Mouse (Mus musculus) macrophage (primary cell): ENCODE measurements around the gene Smim20. TPM values are rescaled to one million over a fixed set of nuclear protein-coding genes. Genes with fewer than 3 reads are reported as not detected.

Experiments
- H3K27ac ChIP-seq: fragments of 350-480 bp; formaldehyde crosslinking; 2 replicates; pipeline ENCODE4 v1.9.0; 2021
- H3K36me3 ChIP-seq: fragments of 350-480 bp; formaldehyde crosslinking; 2 replicates; pipeline ENCODE4 v1.9.0; 2021; ENCODE audit errors: inconsistent target
- H3K4me3 ChIP-seq: fragments of 350-480 bp; formaldehyde crosslinking; 2 replicates; pipeline ENCODE4 v1.9.0; 2021; ENCODE audit errors: inconsistent target
- H3K79me2 ChIP-seq: fragments of 350-480 bp; formaldehyde crosslinking; 2 replicates; pipeline ENCODE4 v1.9.0; 2021; ENCODE audit errors: inconsistent target
- WGBS: methylation state at CpG from one replicate; pipeline ENCODE4 v1.1.7; 2026; ENCODE audit warnings: inconsistent platforms; ENCODE audit not compliant: missing documents; 5-methylcytosine and 5-hydroxymethylcytosine counted together
- polyA plus RNA-seq: library from polyadenylated mRNA; stranded (reverse); fragments of 250-400 nt; gene quantifications from 3 replicates; pipeline ENCODE4 v1.2.4, GENCODE M21; 2018; ENCODE audit warnings: inconsistent platforms

Gene Smim20
- polyA plus RNA-seq, 1 experiment from 2014 or later = 16.8 TPM

DNA sequence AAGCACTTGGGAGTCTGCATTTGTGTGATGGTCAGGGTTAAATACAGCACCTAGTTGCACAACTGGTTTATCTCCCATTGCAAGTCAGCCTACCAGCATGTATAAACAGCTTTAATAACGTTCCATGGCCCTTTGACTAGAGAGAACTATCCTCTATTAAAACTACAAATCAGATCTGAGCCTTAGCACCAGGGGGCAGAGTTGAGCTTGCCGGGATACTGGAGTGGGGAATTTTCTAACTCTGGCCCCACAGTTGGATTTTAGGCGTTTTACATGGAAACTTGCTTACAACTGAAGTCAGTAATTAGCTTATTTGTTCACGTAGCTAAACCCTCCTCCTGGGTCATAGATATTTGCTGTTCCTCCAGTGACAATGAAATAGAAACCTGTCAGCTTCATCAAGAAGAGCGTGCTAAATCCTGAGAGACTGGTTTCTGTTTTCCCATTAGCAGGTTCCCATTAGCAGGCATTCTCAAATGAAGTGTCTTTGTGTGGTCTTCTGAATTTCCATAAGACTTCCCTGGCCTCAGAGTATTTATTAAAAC is 8.0 kb downstream of the Smim20 start:
- Histone ChIP-seq H3K79me2 (peaks cover 17% of the 10 kb centered on the region; the same call in 1 of the 2 replicates), H3K27ac (no peak overlapping the region), H3K4me3 (no peak overlapping the region), H3K36me3 (peaks cover 28% of the 10 kb centered on the region)
- 88% methylated on average over 5 of the region's 5 CpGs for WGBS

DNA sequence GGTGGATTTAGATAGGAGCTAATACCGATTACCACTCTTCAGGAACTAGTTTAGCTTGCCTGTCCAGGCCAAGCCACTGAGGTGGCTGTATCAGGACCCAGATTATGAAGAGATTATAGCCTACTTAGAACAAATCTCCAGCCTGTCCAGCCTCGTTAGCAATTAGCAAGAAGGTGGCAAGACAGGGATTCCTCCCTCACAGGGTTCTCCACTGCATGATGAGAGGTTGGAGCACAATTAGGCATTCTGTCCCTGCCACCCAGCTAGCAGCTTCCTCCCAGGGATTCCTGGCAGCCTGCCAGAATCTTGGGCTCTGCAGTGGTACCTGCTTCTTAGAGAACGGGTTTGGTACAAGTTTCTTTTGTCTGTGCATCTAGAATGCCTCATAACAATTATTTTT is 8.5 kb downstream of the Smim20 start:
- 87% methylated on average over 3 of the region's 3 CpGs for WGBS
- peaks cover 28% of the 10 kb centered on the region for H3K36me3 ChIP-seq
- H3K4me3 ChIP-seq = no peak overlapping the region
- peaks cover 12% of the 10 kb centered on the region; the same call in 1 of the 2 replicates for H3K79me2 ChIP-seq
- H3K27ac ChIP-seq = no peak overlapping the region

DNA sequence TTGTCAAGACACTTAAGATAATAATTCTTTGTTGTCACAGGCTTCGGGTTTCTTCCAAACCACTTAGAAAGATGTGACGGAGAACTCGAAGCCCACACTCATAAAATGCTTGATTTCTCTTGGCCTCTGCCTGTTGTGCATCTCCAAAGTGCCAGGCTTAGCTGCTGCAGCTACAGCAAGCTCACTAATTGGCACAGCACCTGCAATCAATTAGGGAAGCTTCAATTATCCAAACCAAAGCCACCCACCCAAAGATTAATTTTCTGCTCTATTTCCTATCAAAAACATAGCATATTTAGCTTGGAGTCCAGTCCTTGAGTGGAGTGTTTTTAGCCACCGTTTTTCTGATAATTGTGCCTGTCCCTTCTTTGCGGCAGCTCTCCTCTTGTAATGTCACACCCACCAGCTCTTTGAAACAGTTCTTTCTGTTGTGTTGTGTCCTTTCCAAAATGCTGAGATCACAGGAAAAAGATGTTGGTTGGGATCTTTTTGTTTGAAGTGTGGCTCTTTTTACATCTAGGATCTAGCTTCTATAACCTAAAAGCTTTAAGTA is 9.7 kb downstream of the Smim20 start:
- WGBS = 92% methylated on average over 5 of the region's 5 CpGs
- Histone ChIP-seq H3K79me2 (peaks cover under 1% of the 10 kb centered on the region; the same call in 1 of the 2 replicates), H3K27ac (no peak overlapping the region), H3K4me3 (no peak overlapping the region), H3K36me3 (peaks cover 28% of the 10 kb centered on the region)

DNA sequence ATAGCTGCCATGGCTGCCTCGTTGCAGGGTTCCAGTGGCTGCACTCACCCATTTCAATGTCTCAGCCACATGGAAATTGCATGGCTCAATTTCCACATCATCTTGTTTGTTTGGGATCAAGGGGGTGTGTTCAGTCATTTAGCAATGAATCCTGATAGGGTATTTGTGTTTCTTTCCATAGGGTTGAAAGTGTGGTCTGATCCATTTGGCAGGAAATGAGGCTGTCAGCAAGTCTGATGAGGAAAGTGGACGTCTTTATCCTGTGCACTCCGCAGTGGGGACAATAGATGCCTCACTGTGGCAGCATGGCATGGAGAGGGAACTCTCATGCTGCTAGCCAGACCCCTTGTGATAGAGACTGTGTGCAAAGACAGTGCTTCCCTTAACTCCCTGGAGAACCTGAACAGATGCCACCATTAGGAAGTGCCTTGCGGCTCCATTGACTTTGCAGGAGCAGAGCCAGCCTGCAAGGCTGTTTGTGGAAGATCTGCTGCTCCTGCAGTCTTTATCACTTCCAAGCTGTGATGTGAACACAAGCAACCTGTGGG is 10.9 kb downstream of the Smim20 start:
- Histone ChIP-seq H3K36me3 (peaks cover 28% of the 10 kb centered on the region), H3K27ac (no peak overlapping the region), H3K4me3 (no peak overlapping the region), H3K79me2 (no peaks in the 10 kb centered on the region; the same call in 1 of the 2 replicates)
- WGBS = 96% methylated on average over 4 of the region's 4 CpGs

DNA sequence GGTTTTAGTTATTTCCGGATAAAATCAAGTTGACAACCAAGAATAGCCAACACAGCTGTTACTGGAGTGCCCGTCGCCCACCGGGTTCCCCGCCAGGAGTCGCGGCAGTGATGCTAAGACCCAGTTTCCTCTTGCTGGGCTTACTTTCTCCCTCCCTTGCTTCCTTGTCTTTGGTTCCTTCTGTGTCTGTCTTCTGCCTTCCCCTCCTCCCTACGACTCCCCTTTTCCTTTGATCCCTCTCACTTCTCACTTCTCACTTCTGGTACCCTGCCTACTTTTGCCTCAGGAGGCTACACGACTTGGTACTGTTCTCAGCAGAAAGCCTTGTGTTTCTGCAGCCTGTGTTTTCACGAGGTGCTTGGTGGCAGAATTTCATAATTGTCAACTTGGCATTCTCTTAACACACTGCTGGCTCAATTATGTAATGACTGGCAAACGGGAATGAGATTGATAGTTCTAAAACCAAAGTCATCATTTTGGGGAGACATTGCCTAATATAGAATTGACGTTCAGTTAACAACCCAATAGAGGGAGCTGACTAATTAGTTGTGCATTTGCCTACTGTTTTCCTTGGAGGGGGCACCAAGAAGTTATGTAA is 12.4 kb downstream of the Smim20 start:
- H3K36me3 ChIP-seq = peaks cover 24% of the 10 kb centered on the region
- 51% methylated on average over 12 of the region's 12 CpGs for whole genome bisulfite sequencing
- H3K27ac ChIP-seq = no peak overlapping the region
- H3K4me3 ChIP-seq = no peak overlapping the region
- H3K79me2 ChIP-seq = no peaks in the 10 kb centered on the region

DNA sequence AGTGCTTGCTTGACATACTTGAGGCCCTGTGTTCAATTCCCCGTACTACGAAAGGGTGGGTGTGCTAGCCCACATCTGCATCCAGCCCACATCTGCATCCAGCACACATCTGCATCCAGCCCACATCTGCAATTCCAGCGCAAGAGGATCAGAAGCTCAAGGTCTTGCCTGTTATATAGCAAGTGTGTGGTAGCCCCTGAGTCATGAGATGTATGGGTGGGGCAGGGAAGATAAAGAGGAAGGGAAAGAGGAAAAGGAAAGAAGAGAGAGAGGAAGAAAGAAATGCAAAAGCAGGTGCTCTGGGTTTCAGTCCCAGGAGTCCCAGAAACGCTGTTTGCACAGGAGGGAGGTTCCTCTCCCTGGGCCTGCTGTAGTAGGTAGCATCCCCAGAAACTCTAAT is 15.6 kb downstream of the Smim20 start:
- Histone ChIP-seq H3K36me3 (peaks cover 15% of the 10 kb centered on the region), H3K27ac (no peak overlapping the region), H3K4me3 (no peak overlapping the region), H3K79me2 (no peaks in the 10 kb centered on the region)
- WGBS = 69% methylated on average over 4 of the region's 4 CpGs

DNA sequence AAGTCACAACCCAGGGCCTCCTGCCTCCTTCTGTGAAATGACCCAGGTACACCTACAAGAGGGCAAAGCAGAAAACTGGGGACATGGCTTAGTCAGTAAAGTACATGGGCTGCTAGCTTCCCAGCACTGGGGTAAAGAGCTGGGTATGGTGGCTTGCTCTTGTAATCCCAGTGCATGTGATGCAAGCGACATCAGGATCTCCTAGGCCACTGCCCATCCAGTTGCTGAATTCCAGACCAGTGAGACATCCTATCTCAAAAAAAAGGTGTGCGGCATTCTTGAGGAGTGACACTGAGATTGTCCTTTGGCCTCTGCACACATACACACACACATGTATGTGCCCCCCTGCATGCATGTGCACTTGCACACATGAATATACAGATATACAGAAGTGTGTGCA is 19.5 kb downstream of the Smim20 start:
- Histone ChIP-seq H3K36me3 (no peaks in the 10 kb centered on the region), H3K79me2 (no peaks in the 10 kb centered on the region), H3K27ac (no peak overlapping the region), H3K4me3 (no peak overlapping the region)
- 100% methylated on average over 2 of the region's 2 CpGs for WGBS

DNA sequence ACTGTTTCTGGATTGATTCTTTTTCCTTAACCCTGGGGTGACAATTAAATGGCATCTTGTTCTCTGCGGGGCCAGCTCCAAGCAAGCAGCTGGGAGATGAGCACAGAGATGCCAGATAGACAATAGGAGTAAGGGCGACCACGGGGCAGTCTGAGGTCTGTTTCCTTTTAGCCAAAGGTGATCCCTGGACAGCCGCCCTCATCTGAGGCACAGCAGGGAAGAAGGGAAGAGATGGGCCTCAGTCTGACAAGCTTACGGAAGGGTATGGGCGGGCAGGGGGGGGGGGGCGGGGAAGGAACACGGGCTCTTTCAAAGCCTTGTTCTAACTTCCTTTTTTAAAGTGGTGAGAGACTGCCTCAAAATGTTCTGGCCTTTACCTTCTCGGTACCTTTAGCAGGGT is 22.6 kb downstream of the Smim20 start:
- Histone ChIP-seq H3K36me3 (no peaks in the 10 kb centered on the region), H3K27ac (no peak overlapping the region), H3K79me2 (no peaks in the 10 kb centered on the region), H3K4me3 (no peak overlapping the region)
- 24% methylated on average over 9 of the region's 9 CpGs for WGBS

DNA sequence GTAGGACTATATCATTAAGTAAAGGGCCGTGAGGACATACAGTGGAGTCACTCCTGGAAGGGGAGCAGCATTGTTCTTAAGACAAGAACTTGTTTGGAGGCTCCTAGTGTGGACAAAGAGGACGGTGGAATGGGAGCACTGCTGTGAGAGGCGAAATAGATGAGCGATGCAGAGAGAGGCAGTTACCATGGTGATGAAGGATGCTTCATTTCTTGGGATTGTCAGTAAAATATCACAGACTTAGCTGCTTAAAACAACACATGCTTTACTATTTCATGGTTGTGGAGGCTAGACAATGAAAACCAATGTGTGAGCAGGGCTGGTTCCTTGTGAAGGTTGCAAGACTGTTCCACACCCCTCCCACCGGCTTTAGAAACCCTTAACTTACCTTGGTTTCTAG is 27.7 kb downstream of the Smim20 start:
- no peak overlapping the region for H3K27ac ChIP-seq
- H3K36me3 ChIP-seq = no peaks in the 10 kb centered on the region
- H3K79me2 ChIP-seq = no peaks in the 10 kb centered on the region
- H3K4me3 ChIP-seq = no peak overlapping the region
- 99% methylated on average over 5 of the region's 5 CpGs for WGBS

DNA sequence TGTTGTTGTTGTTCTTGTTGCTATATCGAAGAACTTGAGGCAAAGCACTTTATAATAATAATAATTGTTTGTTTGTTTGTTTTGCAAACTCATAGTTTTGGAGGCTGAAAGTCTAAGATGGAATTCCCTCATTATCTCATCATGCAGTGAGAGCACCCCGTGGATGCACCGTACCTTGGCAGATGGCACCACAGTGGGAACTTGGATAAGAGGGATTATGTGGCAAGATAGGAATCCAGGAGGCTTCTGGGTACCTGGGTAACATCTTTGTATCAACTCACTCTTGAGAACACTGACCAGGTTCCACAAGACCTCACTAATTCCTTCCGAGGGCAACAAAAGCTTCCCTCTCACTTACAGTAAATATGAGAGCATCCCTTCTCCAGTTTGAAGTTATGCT is 30.1 kb downstream of the Smim20 start:
- Histone ChIP-seq H3K79me2 (no peaks in the 10 kb centered on the region), H3K4me3 (no peak overlapping the region), H3K36me3 (no peaks in the 10 kb centered on the region), H3K27ac (no peak overlapping the region)
- WGBS = 95% methylated on average over 4 of the region's 4 CpGs

DNA sequence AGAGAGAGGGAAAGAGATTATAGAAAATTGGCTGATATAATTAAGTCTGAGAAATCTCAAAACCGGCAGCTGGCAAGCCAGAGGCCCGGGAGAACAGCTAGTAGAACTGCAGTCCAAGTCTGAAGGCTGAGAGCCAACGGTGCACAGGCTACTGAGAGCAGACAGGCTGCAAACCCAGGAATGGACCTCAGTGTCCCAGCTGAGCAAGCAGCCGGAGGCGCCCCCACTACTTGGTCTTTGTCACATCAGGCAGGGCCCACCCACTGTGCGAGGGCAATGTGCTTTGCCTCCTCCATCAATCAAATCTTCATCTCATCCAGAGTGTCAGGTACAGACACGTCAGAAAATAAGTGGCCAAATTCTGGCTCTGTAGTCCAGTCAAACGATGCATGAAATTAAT is 34.6 kb downstream of the Smim20 start:
- no peaks in the 10 kb centered on the region for H3K36me3 ChIP-seq
- H3K27ac ChIP-seq = no peak overlapping the region
- WGBS = 84% methylated on average over 8 of the region's 8 CpGs
- H3K79me2 ChIP-seq = no peaks in the 10 kb centered on the region
- H3K4me3 ChIP-seq = no peak overlapping the region

DNA sequence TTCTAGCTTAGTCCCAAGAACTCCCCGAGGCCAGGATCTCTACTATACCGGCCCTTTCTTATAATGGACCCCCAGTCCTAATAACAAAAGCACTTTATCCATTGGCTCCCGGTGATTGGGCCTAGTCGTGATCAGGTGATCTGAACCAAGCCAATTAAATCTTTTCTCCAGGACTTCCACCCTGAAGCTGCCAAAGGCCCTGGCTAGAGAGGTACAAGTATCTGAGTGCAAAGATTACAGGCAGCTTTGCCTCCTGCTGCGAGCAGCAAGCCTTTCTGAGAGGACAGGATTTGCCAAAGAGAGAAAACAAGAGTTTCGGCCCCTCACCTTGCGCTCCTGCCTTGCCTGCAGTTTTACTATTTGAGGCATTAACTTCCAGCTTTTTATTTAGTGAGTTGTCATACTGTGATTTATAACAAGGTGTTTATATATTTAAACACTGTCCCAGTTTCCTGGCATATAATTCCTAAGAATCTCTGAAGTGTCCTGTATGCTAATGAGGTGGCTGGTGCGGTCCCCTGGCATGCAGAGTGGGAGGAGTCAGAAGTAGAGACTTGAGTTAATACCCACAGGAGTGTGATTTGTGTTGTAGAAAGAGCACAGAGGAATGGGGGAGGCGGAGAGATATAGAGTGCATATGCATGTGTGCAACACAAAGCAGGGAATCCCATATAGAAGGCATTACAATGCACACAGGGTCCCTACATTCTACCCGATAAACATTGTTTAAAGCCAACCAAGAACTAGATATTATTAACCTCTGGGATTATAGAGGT is 36.2 kb downstream of the Smim20 start:
- no peak overlapping the region for H3K27ac ChIP-seq
- 90% methylated on average over 10 of the region's 10 CpGs for WGBS
- no peaks in the 10 kb centered on the region for H3K36me3 ChIP-seq
- H3K79me2 ChIP-seq = no peaks in the 10 kb centered on the region
- H3K4me3 ChIP-seq = no peak overlapping the region

DNA sequence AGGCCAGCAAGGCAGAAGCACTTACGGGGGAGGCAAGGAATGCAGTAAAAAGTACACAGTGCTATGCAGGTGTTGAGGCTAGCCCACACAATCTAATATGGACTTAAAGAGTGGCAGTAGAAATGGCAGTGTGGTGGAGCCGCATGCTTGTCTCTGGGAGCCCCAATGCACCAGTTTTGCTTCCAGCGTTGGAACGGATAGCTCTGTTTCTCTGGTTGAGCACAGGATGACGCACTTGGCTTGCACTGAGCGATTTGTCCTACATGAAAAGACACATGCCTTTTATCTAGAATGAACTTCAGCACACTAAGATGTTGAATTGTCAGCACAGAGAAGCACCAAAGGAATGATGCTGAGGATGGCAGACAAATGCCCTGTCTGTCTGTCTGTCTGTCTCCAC is 37.1 kb downstream of the Smim20 start:
- Histone ChIP-seq H3K36me3 (no peaks in the 10 kb centered on the region), H3K79me2 (no peaks in the 10 kb centered on the region), H3K27ac (no peak overlapping the region), H3K4me3 (no peak overlapping the region)
- 94% methylated on average over 6 of the region's 6 CpGs for WGBS

DNA sequence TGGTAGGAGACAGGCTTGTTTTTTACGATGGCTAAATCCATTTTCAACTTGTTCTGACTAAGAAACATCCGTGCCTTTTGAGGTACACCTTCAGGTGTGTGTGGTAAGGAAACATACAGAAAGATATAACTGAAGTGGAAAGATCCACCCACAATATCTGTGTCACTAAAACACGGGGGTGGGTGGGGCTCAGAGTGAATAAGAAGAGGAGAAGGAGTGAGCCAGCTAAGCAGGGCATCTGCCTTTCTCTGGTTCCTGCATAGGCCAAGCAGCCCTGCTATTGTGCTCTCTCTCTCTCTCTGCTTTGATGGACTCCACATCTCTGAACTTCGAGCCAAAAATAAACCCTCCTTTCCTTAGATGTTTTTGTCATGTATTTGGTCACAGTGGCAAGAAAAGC is 38.1 kb downstream of the Smim20 start:
- WGBS = 73% methylated on average over 4 of the region's 4 CpGs
- H3K36me3 ChIP-seq = no peaks in the 10 kb centered on the region
- H3K79me2 ChIP-seq = no peaks in the 10 kb centered on the region
- H3K27ac ChIP-seq = no peak overlapping the region
- H3K4me3 ChIP-seq = no peak overlapping the region

DNA sequence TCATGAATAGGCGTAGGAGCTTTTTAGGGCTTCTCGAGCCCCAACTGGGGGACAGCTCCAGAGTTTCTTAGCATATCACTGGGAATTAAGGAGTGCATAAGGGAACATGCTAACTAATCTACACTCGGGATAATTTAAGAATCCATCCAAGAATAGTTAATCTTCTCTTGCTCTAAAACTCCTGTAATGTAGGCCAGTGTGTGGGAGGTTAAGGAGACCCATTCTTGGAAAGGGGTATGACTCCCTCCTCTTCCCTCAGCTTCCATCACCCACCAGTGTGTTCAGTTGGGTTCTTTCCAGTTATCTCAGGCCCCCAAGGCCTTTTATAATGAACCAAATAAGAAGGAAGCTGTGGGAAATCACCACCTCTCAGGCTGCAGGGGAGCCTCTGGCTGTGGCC is 40.0 kb downstream of the Smim20 start:
- Histone ChIP-seq H3K79me2 (no peaks in the 10 kb centered on the region), H3K4me3 (no peak overlapping the region), H3K27ac (no peak overlapping the region), H3K36me3 (no peaks in the 10 kb centered on the region)
- WGBS = 96% methylated on average over 3 of the region's 3 CpGs
